Mouse (Mus musculus) gonadal fat pad, adult 2 months (tissue): ENCODE data around the gene Hist1h4b. TPM values are rescaled to one million over a fixed set of nuclear protein-coding genes. Genes with fewer than 3 reads are reported as not detected.
"Not testable (repeated sequence)": the region's sequence is repeated elsewhere in the genome, so short reads cannot be mapped to it uniquely, and the experiment has no call there.

ENCODE experiments used
- DNase-seq: peaks from one replicate; pipeline ENCODE4 v3.0.0-alpha.2; 2012; ENCODE audit warnings: low read depth
- polyA plus RNA-seq: library from polyadenylated mRNA; depleted of rRNA; stranded (reverse); fragments of >200 nt; gene quantifications from 2 replicates; pipeline ENCODE4 v1.2.3, GENCODE M21; 2012; rRNA removed

Gene Hist1h4b
- 0.82 and 3.9 TPM in 2 replicates for polyA plus RNA-seq

GRCm38 (mm10) chr13:23756790-23757189, at the start of gene Hist1h4b:
Gene Hist1h4b (plus strand): TSS chr13:23757013.
- DNase-seq = no peak

GRCm38 (mm10) chr13:23708041-23708440, 48.8 kb upstream of the Hist1h4b start:
- no peak for DNase-seq

- DNase-seq = no peak
Measured at GRCm38 (mm10) chr13:23708654-23709053, 48.2 kb upstream of the Hist1h4b start.

GRCm38 (mm10) chr13:23709714-23710373, 47.0 kb upstream of the Hist1h4b start:
- DNase-seq = no peak

- no peak for DNase-seq
Measured at GRCm38 (mm10) chr13:23710374-23711089, 46.3 kb upstream of the Hist1h4b start, which contains the start of gene Hfe. Gene Hfe (minus strand): TSS chr13:23710854.

GRCm38 (mm10) chr13:23716261-23717042, 40.4 kb upstream of the Hist1h4b start:
- DNase-seq = no peak

GRCm38 (mm10) chr13:23717176-23717575, 39.6 kb upstream of the Hist1h4b start:
- no peak for DNase-seq

GRCm38 (mm10) chr13:23717593-23718245, 39.1 kb upstream of the Hist1h4b start:
- not testable (repeated sequence) for DNase-seq

GRCm38 (mm10) chr13:23724239-23724638, 32.6 kb upstream of the Hist1h4b start:
- DNase-seq = no peak

GRCm38 (mm10) chr13:23725213-23725612, 31.6 kb upstream of the Hist1h4b start:
- no peak for DNase-seq

- no peak for DNase-seq
Measured at GRCm38 (mm10) chr13:23728472-23729191, 28.2 kb upstream of the Hist1h4b start.

GRCm38 (mm10) chr13:23729192-23729525, 27.7 kb upstream of the Hist1h4b start:
- no peak for DNase-seq

- no peak for DNase-seq
Measured at GRCm38 (mm10) chr13:23729706-23730105, 27.1 kb upstream of the Hist1h4b start.

- DNase-seq = no peak
Measured at GRCm38 (mm10) chr13:23730479-23730878, 26.3 kb upstream of the Hist1h4b start.

- DNase-seq = no peak
Measured at GRCm38 (mm10) chr13:23732156-23732804, 24.5 kb upstream of the Hist1h4b start.

GRCm38 (mm10) chr13:23737091-23737490, 19.7 kb upstream of the Hist1h4b start:
- DNase-seq = no peak

- no peak for DNase-seq
Measured at GRCm38 (mm10) chr13:23738041-23738440, 18.8 kb upstream of the Hist1h4b start.

- DNase-seq = no peak
Measured at GRCm38 (mm10) chr13:23738677-23739068, 18.1 kb upstream of the Hist1h4b start, which contains the start of gene Hist1h1c. Gene Hist1h1c (plus strand): TSS chr13:23738808.

GRCm38 (mm10) chr13:23739069-23739921, 17.5 kb upstream of the Hist1h4b start:
- no peak for DNase-seq

- DNase-seq = no peak
Measured at GRCm38 (mm10) chr13:23739922-23740252, 16.9 kb upstream of the Hist1h4b start.
